Mouse (Mus musculus): ENCODE measurements around the gene Uxs1.

Uxs1 gene

GRCm38 (mm10) chr1:43798048-43798447 is 29.6 kb downstream of the Uxs1 start:
- in situ Hi-C loops (cut with MseI, MboI) = no loop called here

GRCm38 (mm10) chr1:43789765-43790164 is 37.8 kb downstream of the Uxs1 start:
- in situ Hi-C loops (cut with MseI, MboI) = no loop called here

DNA sequence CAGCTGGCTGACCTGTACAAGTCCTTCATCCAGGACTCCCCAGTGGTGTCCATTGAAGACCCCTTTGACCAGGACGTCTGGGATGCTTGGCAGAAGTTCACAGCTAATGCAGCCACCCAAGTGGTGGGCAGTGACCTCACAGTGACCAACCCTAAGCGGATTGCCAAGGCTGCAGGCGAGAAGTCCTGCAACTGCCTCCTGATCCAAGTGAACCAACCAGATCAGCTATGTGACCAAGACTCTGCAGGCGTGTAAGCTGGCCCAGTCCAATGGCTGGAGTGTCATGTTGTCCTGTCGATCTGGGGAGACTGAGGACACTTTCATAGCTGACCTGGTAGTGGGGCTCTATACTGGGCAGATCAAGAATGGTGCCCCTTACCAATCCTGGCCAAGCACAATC is 40.9 kb downstream of the Uxs1 start:
- in situ Hi-C loops (cut with MseI, MboI) = no loop called here

DNA sequence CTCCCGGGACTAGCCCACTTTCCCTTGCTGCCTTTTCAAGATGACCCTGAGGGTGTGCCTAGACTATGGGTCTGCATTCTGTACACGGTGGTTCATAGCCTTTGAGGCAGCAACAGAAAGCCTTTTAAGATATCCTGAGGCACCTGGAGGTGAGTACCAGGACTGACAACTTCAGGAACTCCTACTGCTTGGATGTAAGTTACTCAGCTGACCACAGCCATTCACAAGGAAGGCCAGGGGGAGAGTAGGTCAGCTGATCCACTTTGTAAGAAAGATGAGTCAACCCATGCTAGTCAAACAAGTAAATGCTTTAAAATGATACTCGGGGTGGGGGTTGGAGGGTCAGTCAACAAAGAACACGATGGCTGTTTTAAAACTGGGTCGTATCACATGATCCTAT is 42.3 kb downstream of the Uxs1 start:
- in situ Hi-C loops (cut with MseI, MboI) = no loop called here

DNA sequence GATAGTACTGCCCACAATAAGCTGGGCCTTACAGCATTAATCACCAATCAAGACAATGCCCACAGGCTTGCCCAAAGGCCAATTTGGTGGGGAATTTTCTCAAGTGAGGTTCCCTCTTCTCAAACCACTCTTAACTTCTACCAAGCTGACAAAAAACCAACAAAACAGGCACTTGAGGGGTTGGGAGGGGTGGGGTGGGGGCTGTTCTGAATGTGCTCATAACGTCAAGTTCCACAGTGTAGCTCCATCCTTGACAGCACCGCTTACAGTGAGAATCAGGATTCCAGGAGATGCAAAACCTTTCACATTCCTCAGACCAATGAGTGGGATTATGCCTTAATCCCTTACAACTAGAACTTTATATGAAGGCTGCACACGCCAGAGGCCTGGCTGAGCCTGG is 44.4 kb downstream of the Uxs1 start:
- in situ Hi-C loops (cut with MseI, MboI) = no loop called here

- in situ Hi-C loops (cut with MseI, MboI) = no loop called here
Measured at GRCm38 (mm10) chr1:43782680-43783079, 44.9 kb downstream of the Uxs1 start.

DNA sequence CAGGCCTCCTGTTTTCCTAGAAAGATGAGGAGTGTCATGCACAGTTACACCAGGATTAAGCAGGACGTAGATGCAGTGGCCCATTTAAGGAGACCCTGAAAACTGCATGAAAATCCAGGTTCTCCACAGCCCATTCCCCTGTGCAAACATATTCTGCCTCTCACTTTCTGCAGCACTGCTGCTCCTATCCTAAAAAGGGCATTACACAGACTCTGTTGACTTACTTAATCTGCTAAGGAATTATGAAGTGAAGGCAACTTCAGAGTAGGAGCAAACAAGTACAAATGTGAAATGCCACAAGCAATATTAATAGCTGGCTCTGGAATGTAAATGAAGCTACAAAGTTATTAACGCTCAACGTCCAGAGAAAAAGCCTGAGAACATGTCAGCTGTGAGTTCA is 45.9 kb downstream of the Uxs1 start:
- in situ Hi-C loops (cut with MseI, MboI) = no loop called here

DNA sequence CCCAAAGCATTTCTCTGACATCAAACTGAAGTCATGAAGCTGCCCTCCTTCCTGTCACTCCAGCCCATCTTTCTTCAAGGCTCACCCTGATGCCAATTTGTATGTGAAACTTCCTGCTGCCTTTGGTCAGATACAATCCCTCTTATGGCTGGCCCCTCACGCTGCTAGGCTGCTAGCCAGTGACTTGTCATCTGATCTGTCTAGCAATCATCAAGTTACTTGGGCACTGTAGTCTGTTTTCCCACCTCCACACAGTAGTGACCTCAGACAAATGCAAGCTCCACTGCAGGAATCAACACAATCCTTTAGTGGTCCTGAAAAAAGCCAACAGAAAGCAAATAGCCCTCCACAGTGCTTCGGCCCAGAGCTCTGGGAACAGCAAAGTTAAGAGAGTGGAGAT is 46.4 kb downstream of the Uxs1 start:
- in situ Hi-C loops (cut with MseI, MboI) = no loop called here

DNA sequence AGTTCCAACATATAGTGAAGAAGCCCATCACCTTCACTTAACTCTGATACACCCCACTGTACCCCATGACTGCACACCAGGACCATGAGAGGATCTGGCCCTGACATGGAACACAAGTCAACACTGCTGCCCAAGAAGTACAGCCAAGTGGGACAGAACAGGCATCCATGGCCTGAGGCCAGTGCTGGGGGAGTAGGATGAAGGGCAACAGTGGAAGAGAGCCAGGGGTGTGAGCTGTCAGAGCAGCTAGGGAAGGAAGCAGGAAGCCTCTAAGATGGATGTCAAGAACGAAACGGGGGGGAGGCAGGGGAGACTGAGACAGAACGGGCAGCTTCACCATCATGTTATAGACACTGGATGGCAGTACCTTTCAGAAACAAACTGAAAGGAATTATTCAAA is 51.5 kb downstream of the Uxs1 start:
- in situ Hi-C loops (cut with MseI, MboI) = no loop called here

DNA sequence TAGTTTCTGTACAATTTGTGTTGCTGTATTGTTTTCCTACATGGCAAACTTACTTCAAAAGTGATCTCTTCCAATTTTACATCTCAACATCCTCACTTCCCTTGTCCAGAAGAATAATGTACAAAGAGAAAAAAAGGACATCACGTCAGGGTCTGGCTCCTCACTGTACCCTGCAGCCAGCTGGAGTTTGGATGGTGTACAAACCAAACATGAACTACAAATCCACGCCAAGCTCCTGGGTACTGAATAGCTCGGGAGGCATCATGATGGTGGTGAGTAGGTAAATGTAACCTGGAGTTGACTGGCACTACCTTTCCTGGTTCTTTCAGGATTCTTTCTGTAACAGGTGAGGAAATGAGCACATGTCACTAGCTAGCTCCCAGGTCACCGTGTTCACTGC is 53.5 kb downstream of the Uxs1 start:
- in situ Hi-C loops (cut with MseI, MboI) = no loop called here

GRCm38 (mm10) chr1:43772694-43773093 is 54.9 kb downstream of the Uxs1 start:
- in situ Hi-C loops (cut with MseI, MboI) = no loop called here

DNA sequence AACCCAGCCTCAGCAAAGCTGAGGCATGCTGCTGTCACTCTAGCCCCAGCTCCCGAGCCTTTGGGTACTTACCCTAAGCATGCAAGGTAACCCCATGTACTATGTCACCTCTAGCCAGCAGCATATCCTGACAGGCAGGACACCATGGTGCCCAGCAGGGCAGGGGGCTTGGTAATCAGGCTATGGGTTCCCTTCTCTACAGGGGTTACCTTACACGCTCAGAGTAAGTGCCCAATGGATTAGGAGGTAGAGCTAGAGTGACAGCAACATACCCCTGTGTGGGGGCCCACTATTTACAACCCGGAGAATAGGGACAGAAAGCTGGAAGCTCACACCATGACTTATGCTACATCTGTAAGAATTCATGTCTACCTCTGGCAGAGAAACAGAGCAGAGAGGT is 57.6 kb downstream of the Uxs1 start:
- in situ Hi-C loops (cut with MseI, MboI) = no loop called here

DNA sequence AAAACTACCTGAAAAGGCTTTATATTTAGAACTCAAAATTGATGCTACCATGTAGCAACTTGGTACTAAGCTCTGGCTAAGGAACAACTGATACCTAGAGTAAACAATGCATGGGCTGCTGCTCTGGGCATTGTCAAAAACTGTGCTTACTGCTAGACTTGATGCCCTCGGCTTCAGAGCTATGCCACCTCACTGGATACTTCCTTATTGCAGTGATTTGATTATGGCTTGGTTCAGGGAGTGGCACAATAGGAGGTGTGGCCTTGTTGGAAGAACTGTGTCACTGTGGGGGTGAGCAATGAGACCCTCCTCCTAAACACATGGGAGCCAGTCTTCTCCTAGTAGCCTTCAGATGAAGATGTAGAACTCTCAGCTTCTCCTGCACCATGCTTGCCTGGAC is 58.3 kb downstream of the Uxs1 start:
- in situ Hi-C loops (cut with MseI, MboI) = no loop called here

GRCm38 (mm10) chr1:43768385-43768990 is 59.1 kb downstream of the Uxs1 start:
- in situ Hi-C loops (cut with MseI, MboI) = no loop called here

DNA sequence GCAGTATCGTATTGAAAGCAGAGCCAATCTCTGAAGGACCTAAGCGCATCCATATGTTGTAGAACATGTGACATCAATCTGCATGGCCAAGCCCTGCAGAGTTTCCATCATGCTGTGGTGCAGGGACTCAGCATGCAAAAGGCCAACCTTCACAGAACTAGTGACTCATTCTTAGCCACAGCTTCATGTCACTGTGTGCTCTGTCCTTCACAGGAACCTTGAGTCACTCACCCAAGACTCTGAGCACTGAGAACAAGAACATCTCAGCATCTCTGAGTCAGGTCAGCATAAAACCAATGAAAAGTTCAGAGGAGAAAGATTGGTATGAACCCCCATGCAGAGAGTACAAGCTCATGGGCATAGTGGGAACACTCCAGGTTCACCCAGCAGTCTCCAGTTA is 61.3 kb downstream of the Uxs1 start:
- in situ Hi-C loops (cut with MseI, MboI) = no loop called here

- in situ Hi-C loops (cut with MseI, MboI) = no loop called here
Measured at GRCm38 (mm10) chr1:43764481-43764880, 63.1 kb downstream of the Uxs1 start.

GRCm38 (mm10) chr1:43760085-43760484 is 67.5 kb downstream of the Uxs1 start:
- in situ Hi-C loops (cut with MseI, MboI) = no loop called here

- in situ Hi-C loops (cut with MseI, MboI) = no loop called here
Measured at GRCm38 (mm10) chr1:43754448-43755312, 72.9 kb downstream of the Uxs1 start.

DNA sequence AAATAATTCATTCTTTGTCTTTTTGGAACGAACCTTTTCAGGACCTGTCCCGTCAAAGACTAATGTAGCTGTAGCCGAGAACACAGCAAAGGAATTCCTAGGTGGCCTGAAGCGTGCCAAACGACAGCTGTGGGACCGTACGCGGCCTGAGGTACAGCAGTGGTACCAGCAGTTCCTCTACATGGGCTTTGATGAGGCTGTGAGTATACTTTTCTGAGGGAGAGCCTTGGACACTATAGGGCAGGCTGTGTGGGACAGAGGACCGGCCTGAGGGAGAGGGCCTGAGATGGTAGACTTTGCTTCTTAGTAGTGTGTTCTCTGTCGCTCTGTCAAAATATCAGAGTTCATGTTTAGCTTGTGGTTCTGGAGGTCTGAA is 89.1 kb downstream of the Uxs1 start:
- in situ Hi-C loops (cut with MseI, MboI) = loop anchor here in 1 of 2 experiments (10.0 kb wide), 1 partner anchor 444 kb away; no protein-coding TSS in a partner anchor

- in situ Hi-C loops (cut with MseI, MboI) = loop anchor here in 1 of 2 experiments (10.0 kb wide), 1 partner anchor 443 kb away; no protein-coding TSS in a partner anchor
Measured at GRCm38 (mm10) chr1:43737812-43738518, 89.6 kb downstream of the Uxs1 start.

GRCm38 (mm10) chr1:43732657-43733056 is 94.9 kb downstream of the Uxs1 start:
- in situ Hi-C loops (cut with MseI, MboI) = loop anchor here in 1 of 2 experiments (10.0 kb wide), 1 partner anchor 438 kb away; no protein-coding TSS in a partner anchor

- in situ Hi-C loops (cut with MseI, MboI) = loop anchor here in 1 of 2 experiments (10.0 kb wide), 1 partner anchor 437 kb away; no protein-coding TSS in a partner anchor
Measured at GRCm38 (mm10) chr1:43732100-43732499, 95.5 kb downstream of the Uxs1 start.

Measured in mouse trophoblast stem cell (cell line).